Mouse (Mus musculus) heart, embryonic 13.5 days (tissue): Measurements from ENCODE around the gene Kcnk7. TPM values are rescaled to one million over a fixed set of nuclear protein-coding genes. Genes with fewer than 3 reads are reported as not detected.

ENCODE experiments used
- ATAC-seq: fragments of 200-750 bp; cut with Nextera tagmentation; 2 replicates; pipeline ENCODE4 v1.8.0; 2017; ENCODE audit warnings: moderate TSS enrichment; ENCODE audit not compliant: insufficient number of reproducible peaks, low FRiP score, low TSS enrichment; ENCODE audit errors: extremely low read depth
- H3K27ac ChIP-seq: fragments of 300-500 bp; sonication (generic); replicated peaks from 2 replicates; pipeline ENCODE4 v1.5.1; 2015; ENCODE audit warnings: moderate library complexity, mild to moderate bottlenecking, inconsistent platforms
- H3K27me3 ChIP-seq: fragments of 300-500 bp; sonication (generic); replicated peaks from 2 replicates; pipeline ENCODE4 v1.6.1; 2015; ENCODE audit warnings: mild to moderate bottlenecking, inconsistent platforms
- H3K36me3 ChIP-seq: fragments of 300-500 bp; sonication (generic); 2 replicates; pipeline ENCODE4 v1.6.1; 2015; ENCODE audit warnings: mild to moderate bottlenecking, inconsistent platforms
- H3K4me1 ChIP-seq: fragments of 300-500 bp; sonication (generic); 2 replicates; pipeline ENCODE4 v1.6.1; 2015; ENCODE audit warnings: inconsistent platforms
- H3K4me2 ChIP-seq: fragments of 300-500 bp; sonication (generic); 2 replicates; pipeline ENCODE4 v1.6.1; 2015; ENCODE audit warnings: inconsistent platforms, mild to moderate bottlenecking, moderate library complexity
- H3K4me3 ChIP-seq: fragments of 300-500 bp; sonication (generic); 2 replicates; pipeline ENCODE4 v1.5.1; 2015; ENCODE audit warnings: moderate library complexity, mild to moderate bottlenecking, inconsistent platforms
- H3K9ac ChIP-seq: fragments of 300-500 bp; sonication (generic); 2 replicates; pipeline ENCODE4 v1.6.1; 2015; ENCODE audit warnings: inconsistent platforms, mild to moderate bottlenecking, moderate library complexity
- H3K9me3 ChIP-seq: fragments of 300-500 bp; sonication (generic); 2 replicates; pipeline ENCODE4 v1.6.1; 2016; ENCODE audit warnings: inconsistent platforms
- WGBS: fragments of 180-500 bp; shearing (Covaris S2); methylation state at CpG from one replicate; pipeline ENCODE4 v1.1.7; 2015; ENCODE audit warnings: mixed read lengths; 5-methylcytosine and 5-hydroxymethylcytosine counted together
- polyA plus RNA-seq: library from polyadenylated mRNA; unstranded; fragments of >200 nt; fragmentation: Nextera tagmentation; extraction: Ambion mirVana; gene quantifications from 2 replicates; pipeline ENCODE4 v1.2.1, GENCODE M21; 2015

The Kcnk7 gene
- polyA plus RNA-seq, 1 experiment from 2014 or later = not detected

DNA sequence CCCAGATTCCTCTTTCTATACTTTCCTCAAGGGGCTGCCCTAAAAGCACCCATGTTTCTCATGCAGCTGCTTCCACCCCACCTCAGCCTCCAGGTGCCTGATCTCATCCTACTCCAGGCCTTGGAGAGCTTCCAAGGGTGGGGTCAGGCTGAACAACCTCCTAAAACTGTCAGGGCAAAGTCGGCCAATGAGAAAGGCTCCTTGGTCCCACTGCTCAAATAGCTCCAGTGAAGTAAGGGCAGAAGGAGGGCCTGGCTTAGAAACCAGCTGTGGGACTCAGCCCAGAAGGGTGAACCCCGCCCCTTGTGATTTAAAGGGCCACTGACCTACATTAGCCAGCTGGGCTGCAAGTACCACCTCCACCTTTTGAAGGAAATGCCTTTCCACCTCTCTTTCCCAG lies 9.6 kb downstream of the Kcnk7 start:
- peaks cover 99% of the 10 kb centered on the region for H3K36me3 ChIP-seq
- no peaks in the 10 kb centered on the region for H3K9me3 ChIP-seq
- no peak for ATAC-seq
- peak overlapping the region; percentile 17; the same call in 1 of the 2 replicates for H3K4me3 ChIP-seq
- H3K4me1 ChIP-seq = peaks cover 45% of the 10 kb centered on the region
- peak overlapping the region; percentile 53 for H3K9ac ChIP-seq
- H3K27ac ChIP-seq = peak overlapping the region; percentile 48
- H3K4me2 ChIP-seq = peak overlapping the region; percentile 41
- 19% methylated on average over 2 of the region's 2 CpGs for WGBS
- no peaks in the 10 kb centered on the region for H3K27me3 ChIP-seq

DNA sequence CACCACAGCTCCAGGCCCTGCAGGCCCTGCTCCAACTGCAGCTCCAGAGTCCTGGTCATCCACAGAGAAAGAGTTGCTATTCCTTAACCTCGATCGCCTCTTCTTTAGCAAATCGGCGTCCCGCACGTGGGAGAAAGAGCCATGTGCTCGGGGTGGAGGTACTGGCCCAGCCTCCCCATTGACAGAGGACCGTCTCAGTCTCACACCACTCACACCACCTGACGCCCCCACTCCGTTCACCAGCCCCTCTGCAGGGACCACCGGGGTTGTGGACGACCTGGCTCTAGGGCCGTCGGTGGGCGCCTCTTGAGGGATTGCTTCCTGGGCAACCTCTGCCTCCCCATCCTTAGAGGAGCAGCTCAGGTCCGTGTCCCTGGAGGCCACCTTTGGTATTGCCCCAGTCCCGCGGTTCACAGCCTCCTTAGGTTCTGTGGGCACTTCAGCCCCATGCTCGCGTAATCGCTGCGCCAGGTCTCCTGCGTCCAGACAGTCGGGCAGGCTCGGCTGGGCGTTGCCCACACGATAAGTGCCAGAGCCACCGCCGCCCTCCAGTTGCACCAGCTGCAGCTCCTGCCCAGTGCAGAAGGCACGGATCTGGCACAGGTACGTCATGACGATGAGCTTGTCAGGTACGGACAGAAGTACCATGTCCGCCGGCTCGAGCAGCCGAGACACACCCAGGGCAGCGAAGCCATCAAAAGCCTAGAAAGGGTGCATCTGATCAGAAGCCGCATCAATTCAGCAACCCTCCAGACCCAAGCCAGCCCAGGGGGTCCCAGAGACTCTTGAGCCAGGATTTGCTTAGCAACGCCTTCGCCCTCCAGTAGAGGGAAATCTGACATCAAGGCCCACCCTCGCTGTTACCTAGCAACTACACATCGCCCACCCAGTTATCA lies 11.9 kb downstream of the Kcnk7 start:
- no peak for ATAC-seq
- Histone ChIP-seq H3K4me1 (peaks cover 45% of the 10 kb centered on the region), H3K9ac (peak overlapping the region; percentile 53), H3K9me3 (no peaks in the 10 kb centered on the region), H3K36me3 (peaks cover 100% of the 10 kb centered on the region), H3K27ac (no peak overlapping the region), H3K4me2 (peak overlapping the region; percentile 2; the same call in 1 of the 2 replicates), H3K27me3 (no peaks in the 10 kb centered on the region), H3K4me3 (no peak overlapping the region)
- WGBS = 46% methylated on average over 43 of the region's 43 CpGs

DNA sequence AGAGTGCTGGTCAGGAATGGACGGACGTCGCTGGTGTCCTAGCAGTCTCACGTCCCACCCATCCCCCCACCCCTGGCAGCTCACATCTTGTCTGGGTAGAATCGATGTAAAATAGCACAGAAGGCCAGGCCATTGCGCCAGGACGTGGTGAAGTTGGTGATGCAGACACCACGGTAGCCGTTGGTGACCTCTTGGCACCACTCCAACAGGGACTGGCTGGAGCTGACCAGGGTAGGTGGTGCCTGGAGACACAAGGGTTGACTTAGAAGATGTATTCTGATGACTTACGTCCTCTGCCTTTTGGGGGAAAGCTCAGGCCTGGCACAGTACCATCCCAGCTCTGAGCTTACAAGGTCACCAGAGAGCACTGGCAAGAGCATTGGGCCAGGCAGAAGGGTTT lies 12.8 kb downstream of the Kcnk7 start:
- peaks cover 45% of the 10 kb centered on the region for H3K4me1 ChIP-seq
- no peak for ATAC-seq
- WGBS = 46% methylated on average over 10 of the region's 10 CpGs
- H3K9me3 ChIP-seq = no peaks in the 10 kb centered on the region
- H3K9ac ChIP-seq = peak overlapping the region; percentile 50; the same call in 1 of the 2 replicates
- 0 out of 2 replicates have a peak overlapping the region, but pooled peaks have one; percentile 15 for H3K27ac ChIP-seq
- H3K4me3 ChIP-seq = no peak overlapping the region
- H3K27me3 ChIP-seq = no peaks in the 10 kb centered on the region
- no peak overlapping the region for H3K4me2 ChIP-seq
- H3K36me3 ChIP-seq = peaks cover 100% of the 10 kb centered on the region

DNA sequence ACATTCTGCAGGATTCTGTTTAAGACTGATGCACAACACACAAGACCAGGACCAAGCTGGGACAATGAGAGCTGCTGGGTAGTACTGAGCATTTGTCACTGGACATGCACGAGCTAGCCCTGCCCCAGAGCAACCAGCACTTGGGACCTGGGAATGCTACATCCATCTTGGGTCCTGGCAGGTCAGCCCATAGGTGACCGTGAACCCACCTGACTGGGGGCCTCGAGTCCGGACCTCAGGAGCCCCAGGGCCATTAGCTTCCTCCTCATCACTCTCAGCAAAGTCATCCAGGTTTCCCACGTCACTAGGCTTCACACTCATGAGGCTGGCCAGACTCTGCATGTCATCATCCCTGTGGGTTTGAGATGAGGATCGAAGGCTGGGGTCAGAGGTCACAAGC lies 17.1 kb downstream of the Kcnk7 start:
- no peak overlapping the region for H3K4me3 ChIP-seq
- no peak for ATAC-seq
- 88% methylated on average over 6 of the region's 6 CpGs for WGBS
- no peak overlapping the region for H3K27ac ChIP-seq
- no peaks in the 10 kb centered on the region for H3K9me3 ChIP-seq
- peaks cover 85% of the 10 kb centered on the region for H3K36me3 ChIP-seq
- no peaks in the 10 kb centered on the region for H3K27me3 ChIP-seq
- no peak overlapping the region for H3K9ac ChIP-seq
- no peak overlapping the region for H3K4me2 ChIP-seq
- H3K4me1 ChIP-seq = peaks cover 50% of the 10 kb centered on the region

DNA sequence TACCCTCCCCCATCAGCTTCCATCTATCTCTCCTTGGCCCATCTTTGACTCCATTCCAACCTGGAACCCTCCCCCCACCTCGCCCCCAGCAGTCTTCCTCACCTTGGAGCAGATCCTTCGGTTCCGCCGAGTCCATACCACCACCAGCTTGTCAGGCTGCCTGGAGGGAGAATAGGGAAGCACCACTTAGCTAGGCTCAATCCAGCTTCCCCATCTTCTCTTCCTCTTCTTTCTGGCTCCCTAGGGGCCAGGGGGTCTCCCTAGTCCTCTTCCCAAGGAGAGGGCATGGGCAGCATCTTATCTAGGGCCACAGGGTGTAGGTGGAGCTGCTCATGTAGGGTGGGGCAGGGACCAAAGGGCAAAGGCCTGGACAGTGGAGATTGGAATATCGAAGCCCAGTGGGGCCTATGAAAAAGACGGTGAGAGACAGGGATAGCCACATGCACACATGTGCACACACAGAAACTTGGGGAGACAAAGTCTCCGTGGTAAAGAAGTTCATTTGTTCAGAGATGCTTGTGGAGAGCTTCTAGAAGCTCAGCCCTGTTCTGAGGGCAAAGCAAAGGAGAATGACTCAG lies 18.8 kb downstream of the Kcnk7 start:
- Histone ChIP-seq H3K4me3 (peak overlapping the region; percentile 96; the same call in 1 of the 2 replicates), H3K9ac (peak overlapping the region; percentile 98), H3K4me2 (peak overlapping the region; percentile 98), H3K27ac (0 out of 2 replicates have a peak overlapping the region, but pooled peaks have one; percentile 32), H3K36me3 (peaks cover 68% of the 10 kb centered on the region), H3K4me1 (peaks cover 51% of the 10 kb centered on the region), H3K27me3 (no peaks in the 10 kb centered on the region), H3K9me3 (no peaks in the 10 kb centered on the region)
- 87% methylated on average over 7 of the region's 7 CpGs for WGBS
- ATAC-seq = no peak

DNA sequence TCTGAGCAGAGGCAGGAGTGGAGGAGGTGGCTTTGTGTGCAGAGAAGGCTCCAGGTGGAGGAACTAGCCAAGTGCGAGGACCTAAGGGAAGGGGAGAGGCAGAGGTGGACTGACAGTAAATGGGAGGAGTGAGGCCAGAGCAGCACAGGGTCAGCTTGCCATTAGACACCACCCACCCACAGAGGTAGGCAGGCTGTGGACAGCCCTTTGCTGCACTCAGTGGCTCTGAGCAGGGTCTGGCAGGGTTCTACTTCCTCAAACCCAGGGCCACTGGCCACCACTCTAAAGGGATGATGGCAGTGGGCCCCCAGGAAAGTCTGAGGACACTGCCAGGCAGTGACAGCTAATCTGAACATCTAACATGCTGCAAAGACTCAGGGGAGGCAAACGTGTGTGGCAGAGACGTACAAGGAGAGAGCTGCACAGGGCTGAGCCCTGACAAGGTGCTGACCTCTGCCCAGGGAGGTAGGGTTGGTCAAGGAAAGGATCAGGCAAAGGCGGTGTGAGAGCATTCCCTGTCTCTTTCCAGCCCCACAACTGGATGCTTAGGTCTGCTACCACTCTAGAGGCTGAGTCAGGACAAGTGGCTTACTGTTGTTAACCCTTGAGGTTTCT lies 19.9 kb downstream of the Kcnk7 start:
- Histone ChIP-seq H3K27ac (peak overlapping the region; percentile 98), H3K9me3 (no peaks in the 10 kb centered on the region), H3K36me3 (peaks cover 57% of the 10 kb centered on the region), H3K4me1 (peaks cover 62% of the 10 kb centered on the region), H3K4me3 (peak overlapping the region; percentile 96), H3K9ac (peak overlapping the region; percentile 98), H3K4me2 (peak overlapping the region; percentile 98), H3K27me3 (no peaks in the 10 kb centered on the region)
- no peak for ATAC-seq
- 31% methylated on average over 4 of the region's 4 CpGs for WGBS

DNA sequence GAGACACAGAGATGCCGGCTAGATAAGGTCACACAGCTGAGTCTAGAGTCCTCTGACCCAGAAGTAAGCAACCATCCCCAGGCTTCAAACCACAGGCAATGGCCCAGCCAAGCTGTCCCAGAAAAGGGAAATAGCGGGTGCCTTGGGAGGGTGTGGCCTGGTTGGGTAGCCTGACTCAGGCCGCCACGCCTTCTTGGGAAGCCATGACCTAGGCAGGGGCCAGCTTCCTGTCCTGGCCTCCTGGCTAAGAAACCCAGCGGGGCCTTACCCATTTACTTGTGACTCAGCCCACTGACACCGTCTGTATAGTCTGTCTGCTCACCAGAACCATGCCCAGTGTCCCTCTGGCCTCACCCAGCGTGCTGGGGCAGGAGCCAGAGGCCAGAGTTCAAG lies 20.4 kb downstream of the Kcnk7 start:
- H3K27me3 ChIP-seq = no peaks in the 10 kb centered on the region
- peak overlapping the region; percentile 98 for H3K4me2 ChIP-seq
- peak overlapping the region; percentile 98 for H3K27ac ChIP-seq
- H3K4me3 ChIP-seq = peak overlapping the region; percentile 96
- WGBS = 22% methylated on average over 7 of the region's 7 CpGs
- no peaks in the 10 kb centered on the region for H3K9me3 ChIP-seq
- peaks cover 52% of the 10 kb centered on the region for H3K36me3 ChIP-seq
- H3K4me1 ChIP-seq = peaks cover 63% of the 10 kb centered on the region
- H3K9ac ChIP-seq = peak overlapping the region; percentile 98
- ATAC-seq = peak; percentile 50

DNA sequence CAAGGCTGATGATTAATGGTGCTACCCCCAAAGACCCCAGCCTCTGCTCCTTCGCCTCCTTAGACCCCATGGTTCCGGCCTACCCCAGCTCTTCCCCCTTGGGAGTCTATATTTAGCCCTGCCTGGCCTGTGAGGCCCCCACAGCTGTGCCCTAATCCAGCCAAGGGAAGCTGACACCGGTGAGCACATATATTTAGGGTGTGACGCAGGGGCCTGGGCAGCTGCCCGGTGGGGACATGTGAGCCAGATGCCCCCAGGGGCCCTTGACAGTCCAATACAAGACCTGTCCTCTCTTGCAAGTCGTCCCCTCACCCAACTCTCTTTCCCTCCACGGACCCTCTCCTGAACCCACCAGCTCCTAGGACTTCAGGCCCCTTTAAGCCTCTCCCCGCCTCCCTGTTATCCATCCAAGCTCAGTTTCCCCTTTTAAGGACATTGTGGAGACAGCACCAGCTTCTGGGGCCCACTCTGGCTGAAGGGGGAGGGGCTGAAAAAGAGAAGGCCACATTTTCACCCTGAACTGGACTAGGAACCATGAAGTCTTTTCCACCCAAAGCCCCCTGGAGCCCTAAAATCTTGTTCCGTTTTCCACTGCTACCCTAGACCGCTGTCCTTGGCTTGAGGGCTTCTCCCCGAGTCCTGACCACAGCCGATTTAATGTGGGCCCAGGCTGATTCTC lies 21.0 kb downstream of the Kcnk7 start:
- H3K27me3 ChIP-seq = no peaks in the 10 kb centered on the region
- peak overlapping the region; percentile 98 for H3K4me2 ChIP-seq
- peak overlapping the region; percentile 98 for H3K27ac ChIP-seq
- peaks cover 47% of the 10 kb centered on the region for H3K36me3 ChIP-seq
- H3K4me1 ChIP-seq = peaks cover 69% of the 10 kb centered on the region
- peak overlapping the region; percentile 98 for H3K9ac ChIP-seq
- peak overlapping the region; percentile 96 for H3K4me3 ChIP-seq
- ATAC-seq = peak; percentile 31; the same call in 1 of the 2 replicates
- WGBS = 21% methylated on average over 12 of the region's 12 CpGs
- H3K9me3 ChIP-seq = no peaks in the 10 kb centered on the region

DNA sequence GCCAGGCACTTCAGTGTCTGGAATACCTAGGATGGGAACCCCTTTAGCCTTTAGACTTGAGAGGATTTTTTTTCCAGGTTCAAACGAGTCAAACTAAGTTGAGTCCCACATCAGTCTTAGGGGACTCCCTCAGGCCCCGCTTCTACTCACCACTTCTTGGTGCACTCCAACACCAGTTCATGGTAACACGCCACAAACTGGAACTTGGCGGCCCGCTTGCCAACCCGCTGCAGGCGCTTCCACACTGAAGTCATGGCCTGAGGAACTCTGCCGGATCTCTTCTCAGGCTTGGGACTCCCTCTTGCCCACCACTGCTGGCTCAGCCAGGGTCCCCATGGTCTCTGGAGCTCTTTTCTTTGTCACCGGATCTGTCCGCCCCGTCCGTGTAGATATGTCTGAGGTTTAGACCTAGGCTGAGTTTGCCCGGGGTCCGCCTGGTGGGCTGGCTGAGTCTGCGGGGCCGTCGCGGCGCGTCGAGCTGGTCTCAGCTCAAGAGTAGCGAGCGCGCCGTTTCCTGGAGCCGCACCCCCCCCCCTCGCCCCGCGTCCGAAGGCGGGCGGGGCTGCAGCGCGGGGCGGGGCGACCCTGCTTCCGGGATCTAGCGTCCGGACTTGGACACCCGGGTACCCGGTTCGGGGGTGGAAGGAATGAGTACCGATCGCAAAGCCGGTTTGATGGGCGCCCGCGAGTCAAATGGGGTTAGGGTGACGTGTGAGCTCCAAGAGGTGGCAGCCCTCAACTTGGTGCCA lies 21.8 kb downstream of the Kcnk7 start, which contains the start of gene Ehbp1l1:
Ehbp1l1 (minus strand) TSS at position 551 of the 749 bp plus-strand sequence.
- H3K9me3 ChIP-seq = no peaks in the 10 kb centered on the region
- peak within 1 kb of the TSS; percentile 98 for H3K27ac ChIP-seq
- peaks cover 77% of the 10 kb centered on the region for H3K4me1 ChIP-seq
- peak within 1 kb of the TSS; percentile 98 for H3K4me2 ChIP-seq
- H3K27me3 ChIP-seq = no peaks in the 10 kb centered on the region
- H3K4me3 ChIP-seq = peak within 1 kb of the TSS; percentile 96
- H3K9ac ChIP-seq = peak within 1 kb of the TSS; percentile 98
- WGBS = 4% methylated on average over 49 of the region's 49 CpGs
- H3K36me3 ChIP-seq = peaks cover 42% of the 10 kb centered on the region
- ATAC-seq = peak; percentile 34; the same call in 1 of the 2 replicates

DNA sequence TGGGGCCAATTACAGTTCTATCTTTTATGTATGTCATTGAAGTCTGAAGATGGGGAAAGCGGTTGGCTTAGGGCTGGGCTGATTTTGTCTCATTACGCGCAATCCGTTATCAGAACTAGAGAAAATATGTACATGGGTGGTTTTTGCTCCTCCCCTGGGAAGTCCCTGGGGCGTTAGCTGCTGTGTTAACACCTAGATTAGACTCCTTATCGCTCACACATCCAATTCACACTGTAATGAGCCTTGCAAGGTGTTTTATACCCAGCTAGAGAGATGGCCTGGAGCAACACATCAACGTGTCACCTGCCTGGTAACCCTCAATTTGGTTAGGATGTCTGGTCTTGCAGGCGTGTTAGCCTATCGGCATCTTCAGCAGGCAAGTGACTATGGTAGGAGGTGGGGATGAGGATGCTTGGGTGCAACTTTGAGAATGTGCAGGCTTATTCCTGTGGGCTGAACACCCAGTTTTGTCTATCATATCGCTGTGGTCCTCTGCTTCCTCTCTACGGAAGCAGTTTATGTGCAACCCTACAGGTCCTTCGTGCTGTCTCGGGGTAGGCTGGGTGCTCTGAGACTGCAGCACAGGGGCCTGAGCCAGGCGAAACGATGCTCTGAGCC lies 22.9 kb downstream of the Kcnk7 start:
- peak overlapping the region; percentile 98 for H3K9ac ChIP-seq

More for the DNA sequence above, 22.9 kb downstream of the Kcnk7 start:
- 55% methylated on average over 15 of the region's 15 CpGs for WGBS
- H3K27me3 ChIP-seq = no peaks in the 10 kb centered on the region
- peak overlapping the region; percentile 98 for H3K4me2 ChIP-seq
- H3K4me3 ChIP-seq = peak overlapping the region; percentile 96
- peak overlapping the region; percentile 98 for H3K27ac ChIP-seq
- peaks cover 84% of the 10 kb centered on the region for H3K4me1 ChIP-seq
- H3K9me3 ChIP-seq = no peaks in the 10 kb centered on the region
- peaks cover 31% of the 10 kb centered on the region for H3K36me3 ChIP-seq
- no peak for ATAC-seq
